Mouse (Mus musculus) limb, embryonic 12.5 days (tissue): ENCODE data around the gene Tob1. TPM values are rescaled to one million over a fixed set of nuclear protein-coding genes. Genes with fewer than 3 reads are reported as not detected.

Source experiments
- ATAC-seq: fragments of 200-750 bp; cut with Nextera tagmentation; 2 replicates; pipeline ENCODE4 v1.8.0; 2017; ENCODE audit warnings: low read depth, moderate TSS enrichment; ENCODE audit not compliant: insufficient number of reproducible peaks, insufficient read depth, low FRiP score, low TSS enrichment
- H3K27ac ChIP-seq: fragments of 300-500 bp; sonication (generic); 2 replicates; pipeline ENCODE4 v1.5.1; 2016; ENCODE audit warnings: mild to moderate bottlenecking, moderate library complexity
- H3K27me3 ChIP-seq: fragments of 300-500 bp; sonication (generic); 2 replicates; pipeline ENCODE4 v1.6.1; 2016; ENCODE audit warnings: mild to moderate bottlenecking, moderate library complexity
- H3K36me3 ChIP-seq: fragments of 300-500 bp; sonication (generic); 2 replicates; pipeline ENCODE4 v1.6.1; 2016; ENCODE audit warnings: mild to moderate bottlenecking, moderate library complexity
- H3K4me1 ChIP-seq: fragments of 300-500 bp; sonication (generic); replicated peaks from 2 replicates; pipeline ENCODE4 v1.6.1; 2016
- H3K4me2 ChIP-seq: fragments of 300-500 bp; sonication (generic); 2 replicates; pipeline ENCODE4 v1.6.1; 2016; ENCODE audit warnings: mild to moderate bottlenecking, moderate library complexity
- H3K4me3 ChIP-seq: fragments of 300-500 bp; sonication (generic); replicated peaks from 2 replicates; pipeline ENCODE4 v1.5.1; 2016; ENCODE audit warnings: mild to moderate bottlenecking
- H3K9ac ChIP-seq: fragments of 300-500 bp; sonication (generic); replicated peaks from 2 replicates; pipeline ENCODE4 v1.6.1; 2016; ENCODE audit warnings: mild to moderate bottlenecking, moderate library complexity
- H3K9me3 ChIP-seq: fragments of 300-500 bp; sonication (generic); 2 replicates; pipeline ENCODE4 v1.6.1; 2016; ENCODE audit warnings: mild to moderate bottlenecking, moderate library complexity
- WGBS: fragments of 180-500 bp; shearing (Covaris S2); methylation state at CpG from one replicate; pipeline ENCODE4 v1.1.7; 2016; 5-methylcytosine and 5-hydroxymethylcytosine counted together
- polyA plus RNA-seq: library from polyadenylated mRNA; unstranded; fragments of >200 nt; fragmentation: Nextera tagmentation; extraction: Ambion mirVana; gene quantifications from 2 replicates; pipeline ENCODE4 v1.2.1, GENCODE M21; 2016

The Tob1 gene
- polyA plus RNA-seq, 1 experiment from 2014 or later = 37.1 TPM

DNA sequence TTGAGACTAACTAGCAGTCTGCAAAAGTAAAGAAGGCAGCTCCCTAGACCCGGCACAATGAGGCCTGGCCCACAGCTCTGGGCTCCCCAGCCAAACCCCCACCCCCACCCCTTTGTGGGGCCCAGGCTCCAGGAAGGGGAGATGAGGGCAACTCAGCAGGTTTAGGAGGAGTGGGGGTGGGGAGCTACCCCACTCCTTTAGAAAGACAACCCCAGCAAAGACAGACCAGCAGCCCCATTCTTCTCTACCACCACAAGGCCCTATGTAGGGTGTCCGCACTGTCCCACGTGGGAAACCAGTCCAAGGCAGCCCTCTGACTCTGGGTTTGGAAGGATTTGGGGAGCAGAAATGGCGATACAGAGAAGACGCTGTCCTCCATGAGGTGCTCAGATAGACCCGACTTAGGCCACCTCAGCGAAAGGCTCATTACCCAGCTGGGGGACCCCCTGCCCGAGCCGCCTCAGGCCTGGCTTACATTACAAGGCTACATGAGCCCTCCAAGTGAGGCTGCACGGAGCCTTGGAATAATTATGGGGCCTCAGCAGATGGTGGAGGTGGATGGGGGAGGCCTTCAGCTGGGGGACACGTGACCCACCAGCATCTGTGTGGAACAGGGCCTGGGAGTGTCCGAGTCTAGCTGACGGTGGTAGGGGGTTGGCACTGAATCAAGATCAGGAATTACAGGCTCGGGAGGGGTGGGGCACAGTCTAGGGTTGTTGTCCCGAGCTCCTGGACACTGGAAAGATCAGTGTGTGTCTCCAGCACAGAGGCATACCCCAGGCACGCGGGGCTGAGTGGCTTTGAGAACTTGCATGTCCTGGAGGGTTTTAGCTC is 34.9 kb downstream of the Tob1 start, which contains the start of gene Wfikkn2:
TSS of gene Wfikkn2 (minus strand) at position 51 of the 834 bp plus-strand sequence.
- ATAC-seq = peak; percentile 88
- 11% methylated on average over 17 of the region's 17 CpGs for WGBS
- 0 out of 2 replicates have a peak within 1 kb of the TSS, but pooled peaks have one; percentile 31 for H3K9ac ChIP-seq

DNA sequence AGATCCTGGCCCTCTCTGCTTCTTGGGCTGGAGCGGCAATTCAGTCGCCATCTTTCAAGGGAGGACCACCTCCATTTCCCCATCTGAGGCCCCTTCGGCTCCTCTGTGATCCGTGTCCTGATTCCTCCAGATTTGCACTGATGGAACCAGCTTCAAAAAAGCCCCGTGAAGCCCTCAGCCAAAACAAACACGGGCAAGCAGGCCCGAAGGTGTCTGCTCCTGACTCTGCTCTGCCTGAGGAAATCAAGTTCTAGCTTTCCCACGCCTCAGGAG is 35.5 kb downstream of the Tob1 start:
- Histone ChIP-seq H3K27ac (peak overlapping the region; percentile 99), H3K4me3 (no peak overlapping the region), H3K9me3 (no peaks in the 10 kb centered on the region), H3K4me1 (peaks cover 67% of the 10 kb centered on the region), H3K36me3 (no peaks in the 10 kb centered on the region), H3K9ac (0 out of 2 replicates have a peak overlapping the region, but pooled peaks have one; percentile 31), H3K4me2 (peak overlapping the region; percentile 59), H3K27me3 (no peaks in the 10 kb centered on the region)
- WGBS = 24% methylated on average over 8 of the region's 8 CpGs
- ATAC-seq = 0 out of 2 replicates have a peak, but pooled peaks have one; percentile 0

More for the DNA sequence above, 34.9 kb downstream of the Tob1 start, which contains the start of gene Wfikkn2:
- Histone ChIP-seq H3K4me3 (peak within 1 kb of the TSS; percentile 19), H3K9me3 (no peaks in the 10 kb centered on the region), H3K4me2 (peak within 1 kb of the TSS; percentile 59), H3K27ac (peak within 1 kb of the TSS; percentile 99), H3K4me1 (peaks cover 73% of the 10 kb centered on the region), H3K27me3 (no peaks in the 10 kb centered on the region), H3K36me3 (no peaks in the 10 kb centered on the region)

DNA sequence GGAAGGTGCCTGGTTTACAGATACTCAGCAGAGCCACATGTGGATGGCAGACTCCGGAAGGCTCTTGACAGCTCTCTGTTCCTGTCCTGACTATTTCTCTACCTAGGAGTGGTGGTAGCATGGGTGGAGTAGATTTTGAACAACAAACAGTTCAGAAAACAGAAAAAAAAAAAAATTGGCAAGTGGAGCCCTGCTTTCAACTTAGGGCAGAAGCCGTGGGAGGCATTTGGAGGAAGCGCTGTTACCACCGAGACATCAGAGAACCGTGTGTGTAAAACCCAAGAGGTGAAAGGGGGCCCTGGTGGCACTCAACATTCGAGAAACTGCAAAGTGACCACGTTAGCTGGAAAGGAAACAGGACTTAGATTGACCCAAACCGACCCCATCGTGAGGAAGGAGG is 41.9 kb downstream of the Tob1 start:
- no peak overlapping the region for H3K4me2 ChIP-seq
- no peak for ATAC-seq

DNA sequence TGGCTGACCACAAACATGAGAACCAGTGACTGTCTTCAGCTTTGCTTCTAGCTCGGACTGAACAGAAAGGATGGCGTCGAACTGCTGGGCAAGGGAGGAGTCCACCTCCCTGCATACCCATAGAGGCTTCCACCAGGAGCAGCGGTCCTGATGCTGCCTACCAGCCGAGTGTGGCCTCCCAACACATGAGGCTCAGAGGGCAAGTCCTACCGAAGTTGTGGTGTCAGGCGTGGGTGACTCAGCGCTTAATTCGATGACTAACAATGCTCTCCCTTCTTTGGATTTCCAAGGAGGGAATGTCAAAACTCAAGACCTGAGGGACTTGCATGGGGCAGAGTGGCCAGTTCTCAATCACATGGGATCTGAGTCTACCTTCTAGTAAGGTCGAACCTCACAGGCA is 42.4 kb downstream of the Tob1 start:
- Histone ChIP-seq H3K27ac (no peak overlapping the region), H3K4me2 (no peak overlapping the region), H3K9ac (no peak overlapping the region), H3K4me1 (peaks cover 8% of the 10 kb centered on the region), H3K4me3 (no peak overlapping the region), H3K36me3 (no peaks in the 10 kb centered on the region), H3K9me3 (no peaks in the 10 kb centered on the region), H3K27me3 (no peaks in the 10 kb centered on the region)
- ATAC-seq = no peak
- 89% methylated on average over 10 of the region's 10 CpGs for WGBS

More for the DNA sequence above, 41.9 kb downstream of the Tob1 start:
- Histone ChIP-seq H3K9me3 (no peaks in the 10 kb centered on the region), H3K4me1 (peaks cover 14% of the 10 kb centered on the region), H3K36me3 (no peaks in the 10 kb centered on the region), H3K27ac (peak overlapping the region; percentile 35; the same call in 1 of the 2 replicates), H3K9ac (no peak overlapping the region), H3K4me3 (no peak overlapping the region), H3K27me3 (no peaks in the 10 kb centered on the region)
- WGBS = 76% methylated on average over 9 of the region's 9 CpGs

DNA sequence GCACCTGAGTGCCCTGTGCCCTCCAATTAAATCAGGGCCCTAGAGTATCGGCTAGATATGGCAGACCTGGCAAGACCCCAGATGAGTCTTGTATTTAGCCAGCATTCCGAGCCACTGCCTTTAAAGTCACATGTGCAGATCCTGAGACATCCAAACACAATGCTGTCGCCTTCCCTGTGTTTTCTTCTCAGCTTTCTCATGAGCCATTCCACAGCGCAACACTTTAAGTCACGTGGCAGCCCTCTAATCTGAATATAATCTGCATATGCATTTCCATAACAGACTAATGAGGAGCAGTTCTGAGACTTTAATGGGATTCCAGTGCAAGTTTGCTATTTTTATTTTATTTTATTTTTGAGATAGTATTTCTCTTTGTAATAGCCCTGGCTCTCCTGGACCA is 44.5 kb downstream of the Tob1 start:
- ATAC-seq = no peak

DNA sequence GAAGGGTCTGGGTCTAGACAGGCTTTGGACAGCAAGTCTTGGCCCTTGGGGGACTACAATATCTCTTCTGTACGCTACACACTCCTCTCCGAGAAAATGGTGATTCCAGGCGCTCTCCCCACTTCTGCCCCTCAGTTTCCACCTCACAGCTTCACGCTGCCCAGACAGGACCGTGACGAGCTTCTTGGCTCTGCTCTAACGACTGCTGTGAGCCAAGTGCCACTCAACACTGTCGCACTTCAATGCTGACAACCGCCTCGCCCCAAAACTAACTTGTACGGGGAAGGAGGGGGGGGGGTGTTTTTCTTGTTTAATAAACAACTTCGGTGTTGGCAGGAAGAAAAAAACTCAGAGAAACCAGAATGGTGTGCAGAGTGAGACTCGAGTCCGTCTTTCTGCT is 46.7 kb downstream of the Tob1 start:
- Histone ChIP-seq H3K4me1 (peaks cover 8% of the 10 kb centered on the region), H3K9me3 (no peaks in the 10 kb centered on the region), H3K4me3 (no peak overlapping the region), H3K9ac (no peak overlapping the region), H3K27ac (no peak overlapping the region), H3K27me3 (no peaks in the 10 kb centered on the region), H3K4me2 (no peak overlapping the region), H3K36me3 (no peaks in the 10 kb centered on the region)
- ATAC-seq = no peak
- 71% methylated on average over 14 of the region's 14 CpGs for WGBS

More for the DNA sequence above, 44.5 kb downstream of the Tob1 start:
- Histone ChIP-seq H3K9me3 (no peaks in the 10 kb centered on the region), H3K36me3 (no peaks in the 10 kb centered on the region), H3K9ac (no peak overlapping the region), H3K4me2 (no peak overlapping the region), H3K4me3 (no peak overlapping the region), H3K27ac (no peak overlapping the region), H3K4me1 (peaks cover 8% of the 10 kb centered on the region), H3K27me3 (no peaks in the 10 kb centered on the region)
- WGBS = 71% methylated on average over 5 of the region's 5 CpGs

- no peak for ATAC-seq
- H3K27ac ChIP-seq = no peak overlapping the region
Measured at GRCm38 (mm10) chr11:94259814-94260213, 48.6 kb downstream of the Tob1 start.

GRCm38 (mm10) chr11:94261585-94262370 is 50.5 kb downstream of the Tob1 start:
- H3K36me3 ChIP-seq = no peaks in the 10 kb centered on the region
- 74% methylated on average over 6 of the region's 6 CpGs for WGBS
- no peak for ATAC-seq
- H3K9ac ChIP-seq = no peak overlapping the region
- H3K4me1 ChIP-seq = peaks cover 13% of the 10 kb centered on the region
- no peak overlapping the region for H3K4me3 ChIP-seq
- H3K27me3 ChIP-seq = no peaks in the 10 kb centered on the region
- no peak overlapping the region for H3K4me2 ChIP-seq
- H3K27ac ChIP-seq = no peak overlapping the region
- no peaks in the 10 kb centered on the region for H3K9me3 ChIP-seq

More at GRCm38 (mm10) chr11:94259814-94260213, 48.6 kb downstream of the Tob1 start:
- Histone ChIP-seq H3K9me3 (no peaks in the 10 kb centered on the region), H3K4me2 (no peak overlapping the region), H3K36me3 (no peaks in the 10 kb centered on the region), H3K4me1 (peaks cover 12% of the 10 kb centered on the region), H3K27me3 (no peaks in the 10 kb centered on the region), H3K4me3 (no peak overlapping the region), H3K9ac (no peak overlapping the region)
- WGBS = 74% methylated on average over 4 of the region's 4 CpGs

Other genes starting within 250 kb of the Tob1 start
- gene Gm20390, start 243.2 kb upstream of the Tob1 start, polyA plus RNA-seq = 446 and 466 TPM in 2 replicates
- gene Nme1, start 242.9 kb upstream of the Tob1 start, polyA plus RNA-seq = 180 and 182 TPM in 2 replicates
- gene Spag9, start 215.4 kb upstream of the Tob1 start, polyA plus RNA-seq = 45.2 and 53.8 TPM in 2 replicates
- gene Wfikkn2, start 34.6 kb downstream of the Tob1 start, polyA plus RNA-seq = 20.6 and 22.6 TPM in 2 replicates
- not detected in 2 replicates for gene Gm21885, start 70.4 kb downstream of the Tob1 start, polyA plus RNA-seq
- gene Luc7l3, start 110.5 kb downstream of the Tob1 start, polyA plus RNA-seq = 143 and 148 TPM in 2 replicates
- gene Ankrd40, start 116.5 kb downstream of the Tob1 start, polyA plus RNA-seq = 23.9 and 35.0 TPM in 2 replicates
- gene Abcc3, start 181.5 kb downstream of the Tob1 start, polyA plus RNA-seq = 0.63 and 0.84 TPM in 2 replicates